Mouse (Mus musculus): ENCODE data around the gene Cnga2. TPM values are rescaled to one million over a fixed set of nuclear protein-coding genes. Genes with fewer than 3 reads are reported as not detected.

Cnga2 gene
- polyA plus RNA-seq, 1 experiment, result not detected

DNA sequence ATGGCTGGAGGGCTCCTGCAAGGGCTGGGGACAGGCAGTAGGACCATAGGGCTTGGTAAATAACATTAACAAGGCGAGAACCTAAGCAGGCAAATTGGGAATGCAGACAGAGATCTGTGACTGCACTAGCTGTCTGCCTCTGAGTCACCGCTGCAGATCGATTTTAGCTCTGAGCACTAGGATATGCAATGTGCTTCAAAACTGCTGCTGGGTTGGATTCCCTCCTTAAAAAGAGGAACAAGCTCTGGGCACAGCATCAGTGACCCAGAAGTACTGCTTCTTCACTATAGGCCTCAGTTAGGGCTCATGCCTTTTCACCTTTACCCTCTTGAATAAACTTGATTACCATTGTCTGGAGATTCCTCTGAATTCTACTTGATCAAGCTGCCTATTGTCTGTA lies 31.9 kb downstream of the Cnga2 start:
- Histone ChIP-seq H3K4me3 (replicated peaks) (no peak overlapping the region), H3K9me3 (0 out of 2 replicates have a peak, but pooled peaks cover 3% of the 10 kb centered on the region), H3K27me3 (replicated peaks) (peaks cover 9% of the 10 kb centered on the region), H3K4me1 (no peaks in the 10 kb centered on the region), H3K36me3 (replicated peaks; ENCODE audit: low read length) (no peaks in the 10 kb centered on the region)
- TF ChIP-seq GATA1 (IDR thresholded peaks at IDR 0.05; ENCODE audit: borderline replicate concordance, low read length) (no peak), FLI1 (IDR thresholded peaks at IDR 0.05; ENCODE audit: low read length) (no peak)

DNA sequence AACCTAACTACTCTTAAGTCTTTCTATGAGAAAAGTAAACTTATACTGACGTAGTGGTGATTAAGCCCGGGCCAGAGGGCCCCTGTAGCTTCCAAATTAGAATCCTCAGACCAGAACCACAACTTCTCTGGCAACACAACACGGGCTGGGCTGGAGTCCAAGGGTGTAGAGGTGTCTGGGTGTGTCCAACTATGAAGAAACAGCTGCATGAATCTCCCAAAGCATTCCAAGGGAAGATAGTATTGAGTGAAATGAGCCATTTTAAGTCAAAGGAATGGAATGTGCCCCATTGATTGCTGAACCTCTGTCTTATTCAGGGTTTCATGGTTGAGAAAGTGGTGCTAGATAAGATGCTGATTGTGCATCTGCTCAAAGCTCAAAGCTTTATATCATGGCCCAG lies 52.4 kb downstream of the Cnga2 start:
- Histone ChIP-seq H3K27me3 (replicated peaks) (peaks cover 2% of the 10 kb centered on the region), H3K4me1 (no peaks in the 10 kb centered on the region), H3K36me3 (replicated peaks; ENCODE audit: low read length) (no peaks in the 10 kb centered on the region), H3K9me3 (0 out of 2 replicates have a peak, but pooled peaks cover 3% of the 10 kb centered on the region), H3K4me3 (replicated peaks) (no peak overlapping the region)
- no peak for TF ChIP-seq GATA1 (IDR thresholded peaks at IDR 0.05; ENCODE audit: borderline replicate concordance, low read length)
- TF ChIP-seq FLI1 (IDR thresholded peaks at IDR 0.05; ENCODE audit: low read length), result no peak

DNA sequence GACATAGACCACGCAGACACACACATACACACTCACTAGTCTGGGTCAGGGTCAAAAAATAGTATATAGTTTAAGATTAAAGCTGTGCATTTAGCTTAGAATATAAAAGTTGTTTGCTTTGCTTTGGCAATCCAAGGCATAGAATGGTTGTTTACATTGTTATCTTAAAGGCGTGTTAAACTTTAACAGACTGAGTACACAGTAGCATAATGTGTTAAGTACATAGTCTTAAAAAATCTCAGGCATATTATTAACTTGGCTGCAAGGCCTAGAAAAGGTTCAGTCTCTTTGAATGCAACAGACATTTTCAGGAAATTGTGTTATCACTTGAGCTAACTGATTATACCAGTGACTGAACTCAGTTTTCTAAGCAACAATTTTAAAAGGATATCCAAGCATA lies 56.3 kb downstream of the Cnga2 start:
- Histone ChIP-seq H3K9me3 (0 out of 2 replicates have a peak, but pooled peaks cover 3% of the 10 kb centered on the region), H3K4me3 (replicated peaks) (no peak overlapping the region), H3K4me1 (no peaks in the 10 kb centered on the region), H3K27me3 (replicated peaks) (peaks cover 2% of the 10 kb centered on the region), H3K36me3 (replicated peaks; ENCODE audit: low read length) (no peaks in the 10 kb centered on the region)
- no peak for TF ChIP-seq FLI1 (IDR thresholded peaks at IDR 0.05; ENCODE audit: low read length)
- no peak for TF ChIP-seq GATA1 (IDR thresholded peaks at IDR 0.05; ENCODE audit: borderline replicate concordance, low read length)

Other genes with a start within 250 kb of the Cnga2 start
- 0.97 and 3.0 TPM in 2 replicates for gene Vma21, start 175.9 kb upstream of the Cnga2 start, polyA plus RNA-seq (2012; ENCODE audit: insufficient read depth, low replicate concordance)
- gene Gm1141, start 70.8 kb upstream of the Cnga2 start, polyA plus RNA-seq (2012; ENCODE audit: insufficient read depth, low replicate concordance), result not detected in 2 replicates
- gene Prrg3, start 29.2 kb upstream of the Cnga2 start, polyA plus RNA-seq (2012; ENCODE audit: insufficient read depth, low replicate concordance), result not detected in 2 replicates
- gene Fate1, start 18.9 kb upstream of the Cnga2 start, polyA plus RNA-seq (2012; ENCODE audit: insufficient read depth, low replicate concordance), result not detected in 2 replicates
- gene Magea4, start 230.2 kb downstream of the Cnga2 start, polyA plus RNA-seq (2012; ENCODE audit: insufficient read depth, low replicate concordance), result not detected in 2 replicates